Mouse (Mus musculus) midbrain, embryonic 10.5 days (tissue): ENCODE measurements around the gene Stn1. TPM values are rescaled to one million over a fixed set of nuclear protein-coding genes. Genes with fewer than 3 reads are reported as not detected.
A peak's percentile ranks its signal among the peaks of the same experiment; 100 is the strongest.

ENCODE experiments used
- DNase-seq: peaks from one replicate; pipeline ENCODE4 v3.0.0-alpha.2; 2017; ENCODE audit warnings: low spot score
- H3K27ac ChIP-seq: fragments of 300-500 bp; sonication (generic); replicated peaks from 2 replicates; pipeline ENCODE4 v1.5.1; 2016; ENCODE audit warnings: mild to moderate bottlenecking
- H3K27me3 ChIP-seq: fragments of 300-500 bp; sonication (generic); 2 replicates; pipeline ENCODE4 v1.6.1; 2016; ENCODE audit warnings: low read depth, mild to moderate bottlenecking; ENCODE audit not compliant: poor library complexity, severe bottlenecking
- H3K36me3 ChIP-seq: fragments of 300-500 bp; sonication (generic); 2 replicates; pipeline ENCODE4 v1.6.1; 2016; ENCODE audit warnings: mild to moderate bottlenecking, moderate library complexity
- H3K4me1 ChIP-seq: fragments of 300-500 bp; sonication (generic); 2 replicates; pipeline ENCODE4 v1.6.1; 2016
- H3K4me3 ChIP-seq: fragments of 300-500 bp; sonication (generic); 2 replicates; pipeline ENCODE4 v1.5.1; 2016; ENCODE audit warnings: mild to moderate bottlenecking, moderate library complexity
- H3K9me3 ChIP-seq: fragments of 300-500 bp; sonication (generic); replicated peaks from 2 replicates; pipeline ENCODE4 v1.6.1; 2016; ENCODE audit warnings: mild to moderate bottlenecking
- WGBS: fragments of 180-500 bp; shearing (Covaris S2); methylation state at CpG from one replicate; pipeline ENCODE4 v1.1.7; 2016; 5-methylcytosine and 5-hydroxymethylcytosine counted together
- polyA plus RNA-seq: library from polyadenylated mRNA; unstranded; fragments of >200 nt; fragmentation: Nextera tagmentation; extraction: Ambion mirVana; gene quantifications from 2 replicates; pipeline ENCODE4 v1.2.1, GENCODE M21; 2016

Gene Stn1
- polyA plus RNA-seq, 1 experiment from 2014 or later, result 63.4 TPM

GRCm38 (mm10) chr19:47536521-47537299, 597 bp downstream of the Stn1 start:
- peaks cover 8% of the 10 kb centered on the region; the same call in 1 of the 2 replicates for H3K27me3 ChIP-seq
- peaks cover 20% of the 10 kb centered on the region for H3K36me3 ChIP-seq
- peak overlapping the region; percentile 69 for H3K4me3 ChIP-seq
- no peaks in the 10 kb centered on the region for H3K9me3 ChIP-seq
- peak overlapping the region; percentile 87 for H3K27ac ChIP-seq
- peaks cover 32% of the 10 kb centered on the region for H3K4me1 ChIP-seq
- 6% methylated on average over 39 of the region's 39 CpGs for WGBS
- DNase-seq, result peak; percentile 99

GRCm38 (mm10) chr19:47534131-47534530, 3.2 kb downstream of the Stn1 start:
- H3K4me1 ChIP-seq, result peaks cover 44% of the 10 kb centered on the region
- peaks cover 8% of the 10 kb centered on the region; the same call in 1 of the 2 replicates for H3K27me3 ChIP-seq
- WGBS, result 83% methylated on average over 1 of the region's 1 CpGs
- no peak for DNase-seq
- no peak overlapping the region for H3K4me3 ChIP-seq
- H3K9me3 ChIP-seq, result no peaks in the 10 kb centered on the region
- peaks cover 40% of the 10 kb centered on the region for H3K36me3 ChIP-seq
- H3K27ac ChIP-seq, result no peak overlapping the region

DNA sequence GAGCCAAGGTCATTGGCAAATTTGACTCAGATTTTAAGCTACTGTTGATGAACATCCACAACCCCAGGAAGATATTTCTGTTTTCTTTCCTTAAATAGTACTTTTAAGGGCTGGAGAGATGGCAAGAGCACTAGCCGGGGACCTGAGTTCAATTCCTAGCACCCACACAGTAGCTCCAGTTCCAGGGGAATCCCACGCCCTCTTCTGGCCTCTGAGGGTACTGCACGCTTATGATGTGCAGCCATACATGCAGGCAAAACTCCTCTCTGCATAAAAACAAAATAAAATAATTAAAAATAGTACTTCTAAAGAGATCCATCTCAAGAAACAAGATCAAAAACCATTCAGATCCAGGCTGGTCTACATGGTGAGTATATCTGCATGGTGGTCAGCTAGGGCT, 4.9 kb downstream of the Stn1 start:
- no peak for DNase-seq
- peaks cover 32% of the 10 kb centered on the region for H3K4me1 ChIP-seq
- 88% methylated on average over 3 of the region's 3 CpGs for WGBS
- no peaks in the 10 kb centered on the region for H3K27me3 ChIP-seq
- H3K4me3 ChIP-seq, result no peak overlapping the region
- no peak overlapping the region for H3K27ac ChIP-seq
- peaks cover 53% of the 10 kb centered on the region for H3K36me3 ChIP-seq
- H3K9me3 ChIP-seq, result no peaks in the 10 kb centered on the region

GRCm38 (mm10) chr19:47531309-47531708, 6.0 kb downstream of the Stn1 start:
- peaks cover 24% of the 10 kb centered on the region for H3K4me1 ChIP-seq
- peaks cover 56% of the 10 kb centered on the region for H3K36me3 ChIP-seq
- DNase-seq, result no peak
- 77% methylated on average over 5 of the region's 5 CpGs for WGBS
- H3K27ac ChIP-seq, result no peak overlapping the region
- H3K4me3 ChIP-seq, result no peak overlapping the region
- H3K27me3 ChIP-seq, result no peaks in the 10 kb centered on the region
- H3K9me3 ChIP-seq, result no peaks in the 10 kb centered on the region

GRCm38 (mm10) chr19:47526239-47526986, 10.9 kb downstream of the Stn1 start:
- no peaks in the 10 kb centered on the region for H3K9me3 ChIP-seq
- no peak overlapping the region for H3K27ac ChIP-seq
- 80% methylated on average over 21 of the region's 21 CpGs for WGBS
- peaks cover 73% of the 10 kb centered on the region for H3K36me3 ChIP-seq
- no peak overlapping the region for H3K4me3 ChIP-seq
- no peak for DNase-seq
- H3K27me3 ChIP-seq, result no peaks in the 10 kb centered on the region
- H3K4me1 ChIP-seq, result peaks cover 10% of the 10 kb centered on the region

DNA sequence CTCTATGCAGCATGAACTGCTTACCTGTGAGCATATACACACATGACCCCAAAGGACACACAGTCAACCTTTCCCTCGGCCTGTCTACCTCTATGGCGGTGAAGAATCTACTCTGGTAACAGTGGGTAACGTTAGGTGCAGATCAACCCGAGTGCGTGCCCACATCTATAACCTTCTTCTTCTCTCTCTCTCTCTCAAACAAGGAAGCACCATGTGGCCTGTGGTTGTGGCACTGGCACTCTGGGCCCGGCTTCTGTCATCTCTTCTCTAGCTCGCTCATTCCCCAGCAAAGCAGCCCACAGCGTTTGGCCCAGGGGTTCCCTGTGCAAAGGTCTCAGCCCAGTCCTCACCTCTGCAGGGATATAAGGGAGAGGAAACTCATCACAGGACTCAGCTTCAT, 12.4 kb downstream of the Stn1 start:
- Histone ChIP-seq H3K27me3 (no peaks in the 10 kb centered on the region), H3K4me3 (no peak overlapping the region), H3K27ac (no peak overlapping the region), H3K36me3 (peaks cover 67% of the 10 kb centered on the region), H3K4me1 (no peaks in the 10 kb centered on the region), H3K9me3 (no peaks in the 10 kb centered on the region)
- WGBS, result 95% methylated on average over 8 of the region's 8 CpGs
- DNase-seq, result no peak

- Histone ChIP-seq H3K4me1 (peaks cover 6% of the 10 kb centered on the region; the same call in 1 of the 2 replicates), H3K27me3 (no peaks in the 10 kb centered on the region), H3K36me3 (peaks cover 60% of the 10 kb centered on the region), H3K27ac (no peak overlapping the region), H3K9me3 (no peaks in the 10 kb centered on the region), H3K4me3 (no peak overlapping the region)
- WGBS, result 93% methylated on average over 5 of the region's 5 CpGs
- no peak for DNase-seq
Observed at GRCm38 (mm10) chr19:47521403-47521802, 15.9 kb downstream of the Stn1 start.

DNA sequence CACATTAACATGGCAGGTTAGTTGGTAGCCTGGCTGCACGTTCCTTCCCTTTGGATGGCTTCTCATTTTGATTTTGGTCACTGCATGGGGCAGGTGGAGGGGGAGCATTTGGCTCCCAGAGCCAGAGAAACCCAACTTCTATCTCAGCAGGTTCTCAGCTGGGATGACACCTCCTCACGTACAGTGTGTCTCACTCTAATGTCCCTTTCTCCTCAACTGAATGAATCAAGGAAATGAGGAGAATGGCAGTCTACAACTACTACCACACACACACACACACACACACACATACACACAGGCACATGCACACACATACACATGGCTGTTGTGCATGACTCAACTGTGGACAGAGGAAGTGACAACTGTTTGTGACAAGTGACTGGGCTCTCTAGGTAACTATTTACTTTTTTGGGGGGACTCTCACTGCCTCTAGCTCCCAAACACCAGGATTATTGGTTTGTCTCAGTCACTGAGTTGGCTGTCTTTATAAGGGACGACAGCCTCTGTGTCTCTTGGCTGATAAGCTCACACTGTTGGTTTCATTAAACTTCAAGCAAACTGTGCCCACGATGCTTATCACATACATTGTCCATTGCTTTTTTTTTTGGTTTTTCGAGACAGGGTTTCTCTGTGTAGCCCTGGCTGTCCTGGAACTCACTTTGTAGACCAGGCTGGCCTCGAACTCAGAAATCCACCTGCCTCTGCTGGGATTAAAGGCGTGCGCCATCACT, 18.0 kb downstream of the Stn1 start:
- no peaks in the 10 kb centered on the region for H3K27me3 ChIP-seq
- WGBS, result 89% methylated on average over 8 of the region's 8 CpGs
- H3K9me3 ChIP-seq, result no peaks in the 10 kb centered on the region
- H3K36me3 ChIP-seq, result peaks cover 70% of the 10 kb centered on the region
- no peak overlapping the region for H3K4me3 ChIP-seq
- no peak for DNase-seq
- peaks cover 6% of the 10 kb centered on the region; the same call in 1 of the 2 replicates for H3K4me1 ChIP-seq
- H3K27ac ChIP-seq, result no peak overlapping the region

- Histone ChIP-seq H3K4me3 (no peak overlapping the region), H3K27me3 (no peaks in the 10 kb centered on the region), H3K27ac (no peak overlapping the region), H3K9me3 (no peaks in the 10 kb centered on the region), H3K36me3 (peaks cover 70% of the 10 kb centered on the region), H3K4me1 (peaks cover 6% of the 10 kb centered on the region; the same call in 1 of the 2 replicates)
- 83% methylated on average over 24 of the region's 24 CpGs for WGBS
- no peak for DNase-seq
Observed at GRCm38 (mm10) chr19:47518475-47519162, 18.7 kb downstream of the Stn1 start.

DNA sequence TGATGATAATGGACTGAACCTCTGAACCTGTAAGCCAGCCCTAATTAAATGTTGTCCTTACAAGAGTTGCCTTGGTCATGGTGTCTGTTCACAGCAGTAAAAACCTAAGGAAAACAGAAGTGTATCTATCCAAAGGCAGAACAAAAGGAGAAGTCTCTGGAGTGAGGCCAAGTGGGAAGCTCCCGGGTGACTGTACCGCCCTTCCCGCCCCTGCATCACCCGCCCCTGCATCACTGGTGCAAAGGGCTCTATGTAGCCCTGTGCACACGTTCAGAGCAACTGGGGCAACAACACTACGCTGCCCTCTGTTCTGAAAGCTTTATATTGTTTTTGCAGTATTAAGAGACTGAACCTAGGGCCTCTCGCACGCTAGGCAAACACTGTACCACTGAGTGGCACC, 19.7 kb downstream of the Stn1 start:
- no peak overlapping the region for H3K4me3 ChIP-seq
- no peaks in the 10 kb centered on the region for H3K27me3 ChIP-seq
- no peak overlapping the region for H3K27ac ChIP-seq
- peaks cover 65% of the 10 kb centered on the region for H3K36me3 ChIP-seq
- peaks cover 6% of the 10 kb centered on the region; the same call in 1 of the 2 replicates for H3K4me1 ChIP-seq
- no peak for DNase-seq
- no peaks in the 10 kb centered on the region for H3K9me3 ChIP-seq
- 91% methylated on average over 8 of the region's 8 CpGs for WGBS

- DNase-seq, result no peak
- H3K4me3 ChIP-seq, result no peak overlapping the region
- peaks cover 9% of the 10 kb centered on the region; the same call in 1 of the 2 replicates for H3K4me1 ChIP-seq
- peaks cover 62% of the 10 kb centered on the region for H3K36me3 ChIP-seq
- no peak overlapping the region for H3K27ac ChIP-seq
- 95% methylated on average over 12 of the region's 12 CpGs for WGBS
- no peaks in the 10 kb centered on the region for H3K27me3 ChIP-seq
- H3K9me3 ChIP-seq, result no peaks in the 10 kb centered on the region
Observed at GRCm38 (mm10) chr19:47516879-47517278, 20.4 kb downstream of the Stn1 start.

GRCm38 (mm10) chr19:47515091-47515490, 22.2 kb downstream of the Stn1 start:
- H3K27me3 ChIP-seq, result no peaks in the 10 kb centered on the region
- WGBS, result 82% methylated on average over 5 of the region's 5 CpGs

More at GRCm38 (mm10) chr19:47515091-47515490, 22.2 kb downstream of the Stn1 start:
- Histone ChIP-seq H3K36me3 (peaks cover 55% of the 10 kb centered on the region), H3K9me3 (no peaks in the 10 kb centered on the region), H3K4me1 (peaks cover 24% of the 10 kb centered on the region), H3K4me3 (no peak overlapping the region), H3K27ac (no peak overlapping the region)
- DNase-seq, result no peak
